Mouse (Mus musculus): ENCODE results near the gene Lce3a. TPM values are rescaled to one million over a fixed set of nuclear protein-coding genes. Genes with fewer than 3 reads are reported as not detected.

Gene Lce3a
- not detected for total RNA-seq (2021)

DNA sequence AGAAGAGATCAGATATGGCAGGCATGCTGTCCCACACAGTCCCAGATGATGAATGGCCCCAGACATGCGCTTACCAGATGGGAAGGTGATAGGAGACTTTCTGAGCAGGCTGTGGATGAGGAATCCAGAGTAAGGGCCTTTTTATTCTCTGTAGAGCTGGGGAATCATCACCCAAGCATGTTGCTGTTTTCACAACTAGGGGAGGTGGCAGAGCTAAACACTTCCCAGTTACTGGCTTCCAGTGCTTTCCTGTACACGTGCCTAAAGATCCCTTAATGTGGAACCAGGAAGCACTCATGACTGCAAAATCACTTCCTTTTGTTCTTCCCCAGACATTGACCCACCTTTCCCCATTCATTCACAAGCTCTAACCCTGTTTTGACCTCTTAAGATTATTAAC is at the start of gene Lce3a:
Gene Lce3a (minus strand): TSS at position 101 of the 400 bp plus-strand sequence.
- DNase-seq (ENCODE audit: extremely low spot score in 1 of 2, low spot score in 1 of 2) = no peak

DNA sequence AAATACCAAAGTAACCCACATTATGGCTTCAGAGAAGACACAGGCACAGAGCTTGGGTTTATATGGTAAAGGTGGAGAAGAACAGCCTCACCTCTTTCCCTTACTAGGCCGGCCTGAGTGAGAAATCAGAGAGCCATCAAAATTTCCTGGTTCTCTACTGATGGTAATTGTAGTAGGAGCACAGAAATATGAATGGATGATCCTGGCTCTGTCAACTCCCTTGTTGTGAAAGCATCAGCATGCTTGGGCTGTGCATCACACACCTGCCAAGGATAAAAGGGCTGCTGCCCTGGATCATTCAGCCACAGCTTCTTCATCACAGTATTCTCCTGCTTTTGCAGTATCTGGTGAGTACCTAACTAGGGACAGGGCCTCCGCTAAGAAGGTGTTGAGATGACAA is 40.7 kb upstream of the Lce3a start, which contains the start of gene Lce3e:
Gene Lce3e (plus strand): TSS at position 301 of the 400 bp plus-strand sequence.
- no peak for DNase-seq (ENCODE audit: extremely low spot score in 1 of 2, low spot score in 1 of 2)

DNA sequence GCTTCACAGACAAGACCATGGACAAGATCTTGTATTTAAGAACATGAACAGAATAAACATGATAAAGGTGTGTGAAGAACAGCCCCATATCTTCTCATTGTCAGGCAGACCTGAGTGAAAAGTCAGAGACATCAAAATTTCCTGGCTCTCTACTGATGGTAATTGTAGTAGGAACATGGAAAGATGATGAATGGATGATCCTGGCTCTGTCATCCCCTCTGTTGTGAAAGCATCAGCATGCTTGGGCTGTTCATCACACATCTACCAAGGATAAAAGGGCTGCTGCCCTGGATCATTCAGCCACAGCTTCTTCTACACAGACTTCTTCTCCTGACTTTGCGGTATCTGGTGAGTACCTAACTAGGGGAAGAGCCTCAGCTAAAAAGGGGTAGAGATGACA is 31.1 kb upstream of the Lce3a start, which contains the start of gene Lce3d:
Gene Lce3d (plus strand): TSS at position 301 of the 400 bp plus-strand sequence.
- no peak for DNase-seq (ENCODE audit: extremely low spot score in 1 of 2, low spot score in 1 of 2)

DNA sequence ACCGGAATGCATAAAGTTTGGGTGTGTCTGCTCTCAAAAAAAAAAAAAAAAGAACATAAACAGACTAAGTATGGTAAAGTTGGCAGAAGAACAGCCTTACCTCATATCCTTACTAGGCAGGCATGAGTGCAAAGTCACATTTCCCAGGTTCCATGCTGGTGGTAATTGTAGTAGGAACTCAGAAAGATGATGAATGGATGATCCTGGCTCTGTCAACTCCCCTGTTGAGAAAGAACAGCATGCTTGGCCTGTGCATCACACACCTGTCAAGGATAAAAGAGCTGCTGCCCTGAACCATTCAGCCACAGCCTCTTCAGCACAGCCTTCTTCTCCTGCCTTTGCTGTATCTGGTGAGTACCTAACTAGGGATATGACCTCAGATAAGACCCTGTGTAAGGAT is 18.2 kb upstream of the Lce3a start, which contains the start of gene Lce3c:
Gene Lce3c (plus strand): TSS at position 301 of the 400 bp plus-strand sequence.
- DNase-seq (ENCODE audit: extremely low spot score in 1 of 2, low spot score in 1 of 2) = no peak

DNA sequence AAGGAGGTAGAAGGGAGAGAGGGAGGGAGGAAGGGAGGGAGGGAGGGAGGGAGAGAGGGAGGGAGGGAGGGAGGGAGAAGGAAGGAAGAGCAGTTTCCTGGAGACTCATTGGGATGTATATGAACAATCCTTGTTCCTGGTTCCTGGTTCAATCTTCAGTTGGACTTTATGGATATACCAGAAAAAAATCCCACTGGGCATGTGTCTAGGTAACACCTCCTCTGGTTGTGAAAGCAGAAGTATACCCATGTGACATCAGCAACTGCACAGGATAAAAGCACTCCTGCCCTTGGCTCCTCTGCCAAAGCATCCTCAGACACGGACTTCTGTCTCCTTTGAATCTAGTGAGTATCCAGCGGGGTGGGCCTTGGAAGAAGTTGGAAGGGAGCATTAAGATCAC is 6.6 kb upstream of the Lce3a start, which contains the start of gene Lce3b:
Gene Lce3b (plus strand): TSS at position 301 of the 400 bp plus-strand sequence.
- DNase-seq (ENCODE audit: extremely low spot score in 1 of 2, low spot score in 1 of 2) = no peak

DNA sequence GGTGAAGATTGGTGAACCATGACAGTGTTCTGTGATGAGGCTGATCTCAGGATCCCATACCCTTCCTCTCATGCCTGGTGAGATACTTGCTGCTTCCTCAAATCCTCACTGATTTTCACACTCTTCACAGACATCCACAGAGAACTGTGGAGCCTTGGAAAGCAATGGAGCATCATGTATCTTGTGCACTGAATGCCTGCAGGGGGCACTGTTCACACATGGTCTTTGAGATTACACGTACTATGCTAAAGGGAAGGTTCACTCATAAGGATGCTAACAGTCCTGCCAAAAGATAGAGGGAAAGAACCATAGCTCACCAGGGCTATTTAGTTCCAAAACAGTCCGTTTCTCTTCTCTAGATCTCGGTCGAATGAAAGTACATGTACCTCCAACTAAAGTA is 5.7 kb downstream of the Lce3a start:
- peak in 1 of 2 experiments; percentile 43 for DNase-seq (ENCODE audit: extremely low spot score in 1 of 2, low spot score in 1 of 2)

DNA sequence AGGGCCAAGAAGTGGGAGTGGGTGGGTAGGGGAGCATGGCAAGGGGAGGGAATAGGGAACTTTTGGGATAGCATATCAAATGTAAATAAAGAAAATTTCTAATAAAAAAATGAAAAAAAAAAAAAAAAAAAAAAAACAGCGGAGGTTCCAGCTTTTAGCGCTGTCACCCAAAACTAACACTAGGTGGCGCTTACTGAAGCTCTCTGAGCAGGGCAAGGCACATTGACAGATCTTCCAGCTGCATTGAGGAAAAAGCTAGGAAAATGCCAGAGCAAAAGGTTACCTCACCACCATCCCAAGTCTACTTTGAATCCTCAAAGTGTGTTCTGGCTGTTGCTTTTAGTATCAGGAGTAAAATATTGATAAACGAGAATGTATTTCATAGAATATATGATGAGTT is 18.5 kb downstream of the Lce3a start:
- DNase-seq (ENCODE audit: extremely low spot score in 1 of 2, low spot score in 1 of 2) = peak in 1 of 2 experiments; percentile 28

DNA sequence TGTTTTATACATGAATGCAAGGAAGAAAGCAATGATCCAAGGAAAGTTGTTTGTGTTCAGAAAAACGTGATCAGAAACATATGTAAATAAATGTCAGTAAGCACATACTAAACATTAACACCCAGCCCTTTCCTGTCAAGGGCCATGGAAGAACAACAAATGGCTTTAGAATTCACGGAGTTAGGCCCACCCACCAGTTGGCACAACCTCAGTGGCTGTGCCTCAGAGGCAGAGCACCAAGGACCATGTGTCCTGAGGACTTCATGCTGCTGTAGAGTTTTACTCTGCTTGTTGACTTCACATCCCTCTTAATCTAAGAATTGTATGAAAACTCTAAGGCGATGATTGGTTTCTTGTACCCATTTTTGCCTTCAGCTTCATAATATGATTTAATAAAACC is 20.8 kb downstream of the Lce3a start:
- DNase-seq (ENCODE audit: extremely low spot score in 1 of 2, low spot score in 1 of 2) = no peak

DNA sequence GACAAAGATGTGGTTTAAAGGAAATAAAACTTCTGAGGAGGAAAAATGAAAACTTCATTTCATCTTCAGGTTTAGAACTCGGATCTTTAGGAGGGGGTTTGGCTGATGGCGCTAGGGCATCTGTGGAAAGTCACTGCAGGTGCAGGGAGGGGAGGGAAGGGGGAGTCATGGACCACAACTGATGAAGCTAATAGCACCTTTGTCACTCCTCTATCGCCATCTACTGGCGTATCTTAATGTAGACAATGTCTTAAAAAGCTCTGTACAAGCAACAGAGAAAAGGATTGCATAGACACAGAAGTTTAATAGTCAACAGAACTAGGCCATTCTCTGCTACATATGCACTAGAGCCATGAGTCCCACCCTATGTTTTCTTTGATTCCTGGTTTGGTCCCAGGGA is 22.4 kb downstream of the Lce3a start:
- DNase-seq (ENCODE audit: extremely low spot score in 1 of 2, low spot score in 1 of 2) = no peak

DNA sequence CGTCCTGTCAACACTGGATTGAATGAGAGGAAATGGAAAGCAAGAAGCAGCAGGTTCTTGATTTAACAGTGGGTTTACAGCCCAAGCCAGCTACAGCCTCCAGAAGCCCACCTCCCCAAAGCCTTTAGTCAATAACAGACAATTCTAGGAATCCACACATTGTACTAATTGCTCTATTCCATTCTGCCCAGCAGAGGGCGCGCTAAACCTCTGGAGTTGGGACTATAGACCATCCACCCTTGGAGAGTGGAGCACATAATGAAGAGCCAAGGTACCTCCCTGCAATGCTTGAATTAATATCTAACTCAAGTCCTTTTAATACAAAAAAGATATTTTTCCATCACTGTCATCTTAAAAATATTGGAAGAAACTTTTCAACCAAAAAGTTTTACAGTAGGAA is 23.0 kb downstream of the Lce3a start:
- peak; percentile 17 to 67 for DNase-seq (ENCODE audit: extremely low spot score in 1 of 2, low spot score in 1 of 2)

DNA sequence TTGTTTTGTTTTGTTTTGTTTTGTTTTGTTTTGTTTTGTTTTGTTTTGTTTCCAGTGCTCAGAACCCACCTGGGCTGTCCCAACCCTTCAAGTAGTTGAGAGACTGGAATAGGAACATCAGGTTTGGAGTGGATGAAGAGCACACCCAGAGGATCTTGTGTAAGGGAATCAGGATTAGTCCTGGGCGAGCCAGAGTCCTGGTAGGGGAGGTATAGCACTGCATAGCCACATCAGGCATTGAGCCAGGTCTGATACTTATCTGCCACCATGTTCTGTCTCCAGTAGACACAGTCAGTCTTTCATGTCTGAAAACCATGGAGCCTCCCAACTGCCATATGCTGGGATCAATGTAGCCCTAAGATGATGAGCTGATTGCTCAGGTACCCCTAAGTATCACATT is 31.5 kb downstream of the Lce3a start:
- no peak for DNase-seq (ENCODE audit: extremely low spot score in 1 of 2, low spot score in 1 of 2)

DNA sequence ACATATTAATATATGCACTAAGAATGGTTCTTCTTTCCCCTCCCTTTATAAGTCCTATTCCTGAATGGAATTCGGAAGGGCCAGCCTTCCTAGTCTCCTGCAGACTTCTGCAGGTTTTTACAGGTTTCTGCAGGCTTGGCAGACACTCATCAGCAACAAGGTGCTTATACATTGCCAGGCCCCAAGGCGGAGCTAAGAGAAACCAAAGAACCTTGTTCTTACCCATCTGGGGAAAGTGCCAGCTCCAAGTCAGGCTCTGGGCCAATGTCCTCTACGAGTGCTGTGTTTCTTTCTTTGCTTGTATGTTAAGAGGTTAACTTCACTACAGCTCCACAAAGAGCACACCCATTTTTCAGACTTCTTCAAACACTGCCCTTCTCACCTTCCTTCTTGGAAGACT is 32.0 kb downstream of the Lce3a start:
- no peak for DNase-seq (ENCODE audit: extremely low spot score in 1 of 2, low spot score in 1 of 2)

Other genes with a start within 250 kb of the Lce3a start
- not detected for gene Lce1c, start 247.0 kb downstream of the Lce3a start, total RNA-seq (2021)
- not detected for gene Lce1d, start 239.0 kb downstream of the Lce3a start, total RNA-seq (2021)
- not detected for gene Lce1e, start 217.2 kb downstream of the Lce3a start, total RNA-seq (2021)
- gene Lce1f, start 205.9 kb downstream of the Lce3a start, total RNA-seq (2021) = not detected
- gene Gm38119, start 187.1 kb downstream of the Lce3a start, total RNA-seq (2021) = not detected
- not detected for gene Lce1g, start 173.9 kb downstream of the Lce3a start, total RNA-seq (2021)
- gene Lce1h, start 161.2 kb downstream of the Lce3a start, total RNA-seq (2021) = not detected
- gene Lce1i, start 147.3 kb downstream of the Lce3a start, total RNA-seq (2021) = not detected
- gene Lce1j, start 135.7 kb downstream of the Lce3a start, total RNA-seq (2021) = not detected
- not detected for gene Lce1k, start 118.3 kb downstream of the Lce3a start, total RNA-seq (2021)
- not detected for gene Kprp, start 99.0 kb downstream of the Lce3a start, total RNA-seq (2021)
- not detected for gene Lce1l, start 74.9 kb downstream of the Lce3a start, total RNA-seq (2021)
- not detected for gene 2310050C09Rik, start 56.0 kb downstream of the Lce3a start, total RNA-seq (2021)
- not detected for gene Lce3b, start 6.7 kb upstream of the Lce3a start, total RNA-seq (2021)
- not detected for gene Lce3c, start 18.3 kb upstream of the Lce3a start, total RNA-seq (2021)
- not detected for gene Lce3d, start 31.2 kb upstream of the Lce3a start, total RNA-seq (2021)
- gene Lce3e, start 40.8 kb upstream of the Lce3a start, total RNA-seq (2021) = not detected
- gene Lce3f, start 66.0 kb upstream of the Lce3a start, total RNA-seq (2021) = not detected
- not detected for gene Crct1, start 89.5 kb upstream of the Lce3a start, total RNA-seq (2021)
- not detected for gene Lce1m, start 92.8 kb upstream of the Lce3a start, total RNA-seq (2021)
- not detected for gene Gm4858, start 142.6 kb upstream of the Lce3a start, total RNA-seq (2021)
- gene Crnn, start 218.6 kb upstream of the Lce3a start, total RNA-seq (2021) = not detected